Mouse (Mus musculus) T-helper 1 cell (primary cell): Measurements from ENCODE around the gene Zfp366.

ENCODE experiments used
- in situ Hi-C: fragments of 300-600 bp; cut with MboI, MseI; formaldehyde crosslinking; loops from one replicate; pipeline ENCODE4 v1.15.1; 2025; ENCODE audit warnings: high pct_unique_total_duplicates

Zfp366 gene

GRCm38 (mm10) chr13:99225374-99226240 is 41.0 kb downstream of the Zfp366 start:
- in situ Hi-C loops = no loop called here

- in situ Hi-C loops = no loop called here
These were observed 42.2 kb downstream of the Zfp366 start for GRCm38 (mm10) chr13:99226809-99227208.

- in situ Hi-C loops = no loop called here
These were observed 43.0 kb downstream of the Zfp366 start for GRCm38 (mm10) chr13:99227456-99228250.

- in situ Hi-C loops = no loop called here
These were observed 44.4 kb downstream of the Zfp366 start for GRCm38 (mm10) chr13:99228821-99229570.

- in situ Hi-C loops = no loop called here
These were observed 45.2 kb downstream of the Zfp366 start for GRCm38 (mm10) chr13:99229641-99230494.

- in situ Hi-C loops = no loop called here
These were observed 45.9 kb downstream of the Zfp366 start for GRCm38 (mm10) chr13:99230495-99230868.

- in situ Hi-C loops = no loop called here
These were observed 48.7 kb downstream of the Zfp366 start for GRCm38 (mm10) chr13:99233333-99233732.

- in situ Hi-C loops = no loop called here
These were observed 49.3 kb downstream of the Zfp366 start for GRCm38 (mm10) chr13:99233956-99234355.

- in situ Hi-C loops = no loop called here
These were observed 51.0 kb downstream of the Zfp366 start for GRCm38 (mm10) chr13:99235428-99236210.

- in situ Hi-C loops = no loop called here
These were observed 51.6 kb downstream of the Zfp366 start for GRCm38 (mm10) chr13:99236222-99236621.

- in situ Hi-C loops = no loop called here
These were observed 52.5 kb downstream of the Zfp366 start for GRCm38 (mm10) chr13:99237122-99237521.

GRCm38 (mm10) chr13:99237841-99238216 is 53.2 kb downstream of the Zfp366 start:
- in situ Hi-C loops = no loop called here

- in situ Hi-C loops = no loop called here
These were observed 53.9 kb downstream of the Zfp366 start for GRCm38 (mm10) chr13:99238217-99239160.

GRCm38 (mm10) chr13:99239161-99239530 is 54.5 kb downstream of the Zfp366 start:
- in situ Hi-C loops = no loop called here

GRCm38 (mm10) chr13:99239741-99240140 is 55.1 kb downstream of the Zfp366 start:
- in situ Hi-C loops = no loop called here

- in situ Hi-C loops = no loop called here
These were observed 57.4 kb downstream of the Zfp366 start for GRCm38 (mm10) chr13:99241984-99242383.

- in situ Hi-C loops = no loop called here
These were observed 58.3 kb downstream of the Zfp366 start for GRCm38 (mm10) chr13:99242895-99243294.

GRCm38 (mm10) chr13:99243831-99244230 is 59.2 kb downstream of the Zfp366 start:
- in situ Hi-C loops = no loop called here

GRCm38 (mm10) chr13:99244471-99244870 is 59.8 kb downstream of the Zfp366 start:
- in situ Hi-C loops = no loop called here
